Mouse (Mus musculus): Measurements from ENCODE around the gene 1810037I17Rik. TPM values are rescaled to one million over a fixed set of nuclear protein-coding genes. Genes with fewer than 3 reads are reported as not detected.

1810037I17Rik gene
- total RNA-seq, 1 experiment = 65.0 TPM

- Histone ChIP-seq H3K36me3 (ENCODE audit: control insufficient read depth, insufficient read depth, low read length, poor library complexity, severe bottlenecking) (no peaks in the 10 kb centered on the region), H3K27ac (ENCODE audit: insufficient read depth, low read depth, low read length, poor library complexity, severe bottlenecking) (no peak overlapping the region), H3K4me3 (ENCODE audit: insufficient read depth in 1 of 2, low read depth in 1 of 2, low read length in 2 of 2, poor library complexity in 1 of 2, severe bottlenecking in 1 of 2) (no peak overlapping the region), H3K9ac (ENCODE audit: insufficient read depth, low read depth, low read length, poor library complexity, severe bottlenecking) (no peak overlapping the region), H3K4me1 (ENCODE audit: control insufficient read depth in 2 of 2, insufficient read depth in 2 of 2, low read length in 2 of 2, poor library complexity in 1 of 2) (peaks cover 0 to 9% of the 10 kb centered on the region in 2 experiments; a peak in 1 of 4 replicates), H3K9me3 (ENCODE audit: control insufficient read depth, insufficient read depth, low read depth, low read length) (no peaks in the 10 kb centered on the region)
- TF ChIP-seq ZC3H11A (IDR thresholded peaks at IDR 0.05; ENCODE audit: borderline replicate concordance, low read depth, low read length) = no peak
- TF ChIP-seq MAFK (IDR thresholded peaks at IDR 0.05; ENCODE audit: insufficient read depth, low read depth, low read length) = no peak
- TF ChIP-seq ZNF384 (IDR thresholded peaks at IDR 0.05; ENCODE audit: low read depth, low read length) = no peak
- no peak for TF ChIP-seq CHD2 (IDR thresholded peaks at IDR 0.05; ENCODE audit: low read depth, low read length)
- in situ Hi-C loops (cut with MboI; ENCODE audit: low sequenced_read_pairs in 2 of 2, unreplicated experiment in 2 of 2) = no loop called here
- DNase-seq (ENCODE audit: low read depth, low spot score) = no peak
Observed at GRCm38 (mm10) chr3:122916191-122916680, 7.8 kb upstream of the 1810037I17Rik start.

- TF ChIP-seq ZNF384 (IDR thresholded peaks at IDR 0.05; ENCODE audit: low read depth, low read length) (no peak), ZC3H11A (IDR thresholded peaks at IDR 0.05; ENCODE audit: borderline replicate concordance, low read depth, low read length) (no peak), CHD2 (IDR thresholded peaks at IDR 0.05; ENCODE audit: low read depth, low read length) (no peak), HCFC1 (IDR thresholded peaks at IDR 0.05; ENCODE audit: borderline replicate concordance, insufficient read depth, low read length) (no peak), MAFK (IDR thresholded peaks at IDR 0.05; ENCODE audit: insufficient read depth, low read depth, low read length) (no peak)
- Histone ChIP-seq H3K36me3 (ENCODE audit: control insufficient read depth, insufficient read depth, low read length, poor library complexity, severe bottlenecking) (no peaks in the 10 kb centered on the region), H3K4me3 (ENCODE audit: insufficient read depth in 1 of 2, low read depth in 1 of 2, low read length in 2 of 2, poor library complexity in 1 of 2, severe bottlenecking in 1 of 2) (no peak overlapping the region), H3K9ac (ENCODE audit: insufficient read depth, low read depth, low read length, poor library complexity, severe bottlenecking) (no peak overlapping the region), H3K4me1 (ENCODE audit: control insufficient read depth in 2 of 2, insufficient read depth in 2 of 2, low read length in 2 of 2, poor library complexity in 1 of 2) (peaks cover 0 to 14% of the 10 kb centered on the region in 2 experiments; a peak in 2 of 4 replicates), H3K27ac (ENCODE audit: insufficient read depth, low read depth, low read length, poor library complexity, severe bottlenecking) (no peak overlapping the region), H3K9me3 (ENCODE audit: control insufficient read depth, insufficient read depth, low read depth, low read length) (no peaks in the 10 kb centered on the region)
- in situ Hi-C loops (cut with MboI; ENCODE audit: low sequenced_read_pairs in 2 of 2, unreplicated experiment in 2 of 2) = no loop called here
- DNase-seq (ENCODE audit: low read depth, low spot score) = no peak
Observed at GRCm38 (mm10) chr3:122918672-122919071, 5.3 kb upstream of the 1810037I17Rik start.

DNA sequence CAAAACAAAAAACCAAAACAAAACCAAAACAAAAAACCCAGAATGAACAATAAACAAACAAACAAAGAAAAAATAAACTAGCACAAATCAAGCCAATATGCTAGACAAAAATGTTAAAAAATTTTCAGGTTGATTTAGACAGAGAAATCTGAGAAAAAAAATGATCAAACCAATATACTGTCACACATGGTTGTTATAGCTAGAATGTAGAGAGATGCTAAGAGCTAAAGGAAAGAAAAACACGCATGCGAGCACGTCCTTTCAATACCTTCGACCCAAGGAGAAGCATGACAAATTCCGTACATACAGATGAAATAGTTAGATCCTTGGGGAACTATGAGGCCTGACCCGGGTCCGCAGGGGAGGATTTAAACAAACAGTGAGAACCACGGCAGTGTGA lies 4.7 kb upstream of the 1810037I17Rik start, which contains the start of gene Gm10959:
Gene Gm10959, minus strand, starts transcription at position 101 of the 400 bp plus-strand sequence.
- Histone ChIP-seq H3K9me3 (ENCODE audit: control insufficient read depth, insufficient read depth, low read depth, low read length) (no peaks in the 10 kb centered on the region), H3K27ac (ENCODE audit: insufficient read depth, low read depth, low read length, poor library complexity, severe bottlenecking) (no peak within 1 kb of the TSS), H3K4me1 (ENCODE audit: control insufficient read depth in 2 of 2, insufficient read depth in 2 of 2, low read length in 2 of 2, poor library complexity in 1 of 2) (peaks cover 0 to 14% of the 10 kb centered on the region in 2 experiments; a peak in 2 of 4 replicates), H3K4me3 (ENCODE audit: insufficient read depth in 1 of 2, low read depth in 1 of 2, low read length in 2 of 2, poor library complexity in 1 of 2, severe bottlenecking in 1 of 2) (no peak within 1 kb of the TSS), H3K36me3 (ENCODE audit: control insufficient read depth, insufficient read depth, low read length, poor library complexity, severe bottlenecking) (no peaks in the 10 kb centered on the region), H3K9ac (ENCODE audit: insufficient read depth, low read depth, low read length, poor library complexity, severe bottlenecking) (no peak within 1 kb of the TSS)
- in situ Hi-C loops (cut with MboI; ENCODE audit: low sequenced_read_pairs in 2 of 2, unreplicated experiment in 2 of 2) = no loop called here
- DNase-seq (ENCODE audit: low read depth, low spot score) = no peak
- TF ChIP-seq ZNF384 (IDR thresholded peaks at IDR 0.05; ENCODE audit: low read depth, low read length) (no peak), MAFK (IDR thresholded peaks at IDR 0.05; ENCODE audit: insufficient read depth, low read depth, low read length) (no peak), CHD2 (IDR thresholded peaks at IDR 0.05; ENCODE audit: low read depth, low read length) (no peak), ZC3H11A (IDR thresholded peaks at IDR 0.05; ENCODE audit: borderline replicate concordance, low read depth, low read length) (no peak), HCFC1 (IDR thresholded peaks at IDR 0.05; ENCODE audit: borderline replicate concordance, insufficient read depth, low read length) (no peak)

- peaks cover 3 to 14% of the 10 kb centered on the region in 2 experiments; a peak in 2 of 4 replicates for H3K4me1 ChIP-seq (ENCODE audit: control insufficient read depth in 2 of 2, insufficient read depth in 2 of 2, low read length in 2 of 2, poor library complexity in 1 of 2)
- DNase-seq (ENCODE audit: low read depth, low spot score) = no peak
- TF ChIP-seq ZNF384 (IDR thresholded peaks at IDR 0.05; ENCODE audit: low read depth, low read length) (no peak), MAFK (IDR thresholded peaks at IDR 0.05; ENCODE audit: insufficient read depth, low read depth, low read length) (no peak), ZC3H11A (IDR thresholded peaks at IDR 0.05; ENCODE audit: borderline replicate concordance, low read depth, low read length) (no peak), HCFC1 (IDR thresholded peaks at IDR 0.05; ENCODE audit: borderline replicate concordance, insufficient read depth, low read length) (no peak), CHD2 (IDR thresholded peaks at IDR 0.05; ENCODE audit: low read depth, low read length) (no peak)
- H3K4me3 ChIP-seq (ENCODE audit: insufficient read depth in 1 of 2, low read depth in 1 of 2, low read length in 2 of 2, poor library complexity in 1 of 2, severe bottlenecking in 1 of 2) = no peak overlapping the region
- no peaks in the 10 kb centered on the region for H3K9me3 ChIP-seq (ENCODE audit: control insufficient read depth, insufficient read depth, low read depth, low read length)
- H3K9ac ChIP-seq (ENCODE audit: insufficient read depth, low read depth, low read length, poor library complexity, severe bottlenecking) = no peak overlapping the region
- in situ Hi-C loops (cut with MboI; ENCODE audit: low sequenced_read_pairs in 2 of 2, unreplicated experiment in 2 of 2) = no loop called here
- H3K27ac ChIP-seq (ENCODE audit: insufficient read depth, low read depth, low read length, poor library complexity, severe bottlenecking) = no peak overlapping the region
- H3K36me3 ChIP-seq (ENCODE audit: control insufficient read depth, insufficient read depth, low read length, poor library complexity, severe bottlenecking) = no peaks in the 10 kb centered on the region
Observed at GRCm38 (mm10) chr3:122920572-122921435, 3.2 kb upstream of the 1810037I17Rik start.
